Mouse (Mus musculus) gastrocnemius, adult 8-10 months (tissue): ENCODE data around the gene Tent5c. TPM values are rescaled to one million over a fixed set of nuclear protein-coding genes. Genes with fewer than 3 reads are reported as not detected.

ENCODE experiments used
- DNase-seq, 2 experiments: peaks; one replicate each; pipeline ENCODE4 v3.0.0; 2022; ENCODE audit warnings: low spot score in 2 of 2
- total RNA-seq, 4 experiments: library from RNA; stranded (reverse); gene quantifications; 2 replicates each; pipeline ENCODE4 v1.2.4; 2022

The Tent5c gene
- total RNA-seq, 4 experiments from 2014 or later: 0.91 to 1.6 (median 1.2) TPM

DNA sequence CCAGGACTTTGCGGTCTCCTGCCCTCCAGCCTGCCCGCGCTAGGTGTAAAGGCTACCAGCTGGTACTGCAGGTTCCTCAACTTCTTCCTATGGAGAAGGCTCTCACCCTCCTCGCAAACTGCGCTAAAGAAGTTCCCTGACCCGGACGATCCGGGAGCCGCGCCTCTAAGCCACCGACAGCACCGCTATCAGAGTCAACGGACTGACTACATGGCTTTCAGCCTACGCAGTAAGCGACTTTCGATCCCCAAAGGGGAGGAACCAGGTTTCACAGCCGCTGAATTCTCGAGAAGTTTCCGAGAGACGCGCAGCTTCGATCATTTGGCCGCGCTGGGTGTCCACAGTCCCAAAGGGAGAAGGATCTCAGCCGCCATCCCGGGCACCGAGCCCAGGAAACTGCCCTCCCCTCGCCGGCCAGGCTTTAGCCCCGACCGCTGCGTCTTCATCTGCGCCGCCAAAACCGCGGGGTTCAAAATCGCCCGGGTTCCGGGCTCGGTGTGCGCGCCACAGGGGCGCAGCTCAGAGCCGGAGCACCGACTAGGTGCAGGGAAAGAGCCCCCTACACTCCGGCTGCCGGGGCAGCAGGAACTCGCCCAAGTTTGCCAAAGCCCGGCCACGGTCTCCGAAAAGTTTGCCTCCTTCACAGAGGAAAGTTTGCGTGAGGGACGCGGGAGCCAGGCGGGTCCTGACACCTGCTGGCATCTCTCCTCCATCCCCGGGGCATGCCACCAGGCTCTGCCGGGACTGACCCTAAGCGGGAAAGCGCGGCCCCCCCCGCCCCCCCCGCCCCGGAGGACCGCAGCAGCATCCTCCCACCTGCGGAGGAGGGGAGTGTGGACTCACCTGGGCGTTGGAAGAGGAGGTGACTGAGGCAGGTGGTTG, 632 bp downstream of the Tent5c start:
- peak; percentile 41 to 48 for DNase-seq

DNA sequence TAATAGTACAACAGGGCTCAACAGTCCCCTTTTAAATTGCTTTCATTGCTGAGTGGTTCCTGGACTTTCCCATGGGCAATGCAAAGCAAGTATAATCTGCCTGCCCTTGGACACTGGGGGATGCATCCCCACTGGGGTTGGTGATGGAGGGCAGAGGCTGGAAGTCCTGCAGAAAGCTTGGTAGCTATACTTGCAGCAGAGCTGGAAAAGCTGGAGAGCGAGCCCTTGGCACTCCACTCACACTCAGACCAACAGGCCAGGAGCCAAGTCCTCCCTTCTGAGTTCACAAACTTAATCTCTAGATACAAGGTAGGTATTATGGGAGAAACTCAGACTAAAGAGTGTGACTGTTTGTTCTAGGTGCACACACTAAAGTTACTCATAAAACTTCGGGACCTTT, 2.1 kb downstream of the Tent5c start:
- DNase-seq: no peak

DNA sequence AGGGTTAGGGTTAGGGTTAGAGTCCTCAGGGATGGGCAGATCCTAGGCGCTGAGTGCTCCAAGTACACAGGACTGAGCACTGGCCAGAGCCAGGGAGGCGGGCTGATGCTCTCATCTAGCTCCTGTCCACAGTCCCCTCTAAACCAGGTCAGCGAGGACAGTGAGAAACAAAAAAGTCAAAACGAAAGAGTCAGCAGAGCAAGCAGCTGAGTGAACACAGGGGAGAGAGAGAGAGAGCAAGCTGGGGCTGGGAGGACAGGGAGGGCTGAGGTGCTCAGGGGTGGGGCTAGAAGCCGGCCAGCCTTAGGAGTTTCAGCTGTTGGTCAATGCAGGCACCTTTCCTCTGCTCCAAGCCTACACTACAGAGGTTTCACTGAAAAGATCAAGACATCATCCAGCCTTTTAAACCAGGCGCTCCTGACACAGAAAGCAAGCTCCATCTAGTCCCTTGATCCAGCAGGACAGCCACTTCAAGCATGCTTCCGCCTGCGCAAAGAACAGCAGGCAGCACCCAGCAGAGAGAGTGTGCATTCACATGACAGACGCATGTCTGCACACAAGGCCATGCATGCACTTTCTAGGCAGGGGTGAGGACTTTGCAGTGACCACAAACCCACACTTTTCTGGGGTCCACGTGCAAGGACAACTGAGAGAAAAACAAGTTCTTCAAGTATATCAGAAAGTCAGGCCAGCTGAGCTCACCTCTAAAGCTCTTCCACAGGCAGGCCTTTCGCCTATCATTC, 3.6 kb downstream of the Tent5c start:
- DNase-seq: no peak

DNA sequence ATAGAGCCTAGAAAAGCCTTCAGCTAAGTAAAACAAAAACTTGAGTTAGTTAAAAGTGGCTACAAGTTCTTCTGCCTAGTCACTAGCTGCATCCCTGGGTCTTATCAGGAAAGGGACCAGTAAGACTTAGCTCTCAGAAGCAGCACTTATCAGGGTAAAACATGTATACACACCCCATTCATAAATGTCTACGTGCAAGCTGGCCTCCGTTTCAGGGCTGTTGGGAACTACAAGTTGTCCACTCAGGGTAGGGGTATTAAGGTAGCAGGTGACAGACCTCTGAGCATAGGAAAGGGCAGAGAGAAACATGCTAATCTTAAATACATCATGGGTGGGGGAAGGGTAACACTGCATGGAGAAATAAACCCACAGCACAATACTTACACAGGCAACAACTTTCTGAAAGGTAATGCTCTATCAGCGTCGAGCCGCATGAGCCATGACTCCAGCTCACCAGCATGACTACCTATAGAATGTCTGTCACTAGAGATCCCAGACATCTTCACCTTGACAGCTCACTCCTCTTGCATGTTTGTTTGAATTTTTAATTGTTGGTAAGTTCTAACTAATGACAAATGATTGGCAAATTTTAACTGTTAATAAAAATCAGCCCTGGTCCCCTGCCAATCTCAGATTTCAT, 6.0 kb downstream of the Tent5c start:
- DNase-seq: no peak

DNA sequence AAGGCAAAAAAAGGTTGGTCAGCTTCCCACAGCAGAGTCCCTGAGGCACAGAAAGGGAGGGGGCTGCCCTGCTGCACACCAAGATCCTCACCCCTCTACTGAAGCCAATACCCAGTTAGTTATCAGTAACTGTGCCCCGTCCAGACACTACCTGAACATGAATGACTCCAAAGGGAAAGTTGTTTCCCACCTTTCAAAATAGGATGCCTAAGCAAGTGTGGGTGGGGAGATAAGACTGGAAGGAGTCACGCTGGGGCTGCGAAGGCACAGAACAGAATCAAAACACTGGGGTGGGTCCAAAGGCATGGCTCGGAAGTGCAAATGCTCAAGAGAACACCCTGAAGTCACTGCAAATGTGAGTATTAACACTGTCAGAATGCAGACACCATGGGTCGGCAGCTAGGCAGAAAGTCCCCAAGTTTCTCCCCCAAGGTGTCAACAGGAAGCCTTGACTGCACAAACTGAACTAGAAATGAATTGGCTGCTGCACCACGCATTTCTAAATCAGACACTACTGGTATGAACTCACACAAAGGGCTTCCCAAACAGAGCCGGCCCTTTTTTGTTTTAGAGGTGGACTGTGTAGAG, 6.7 kb downstream of the Tent5c start:
- no peak for DNase-seq

DNA sequence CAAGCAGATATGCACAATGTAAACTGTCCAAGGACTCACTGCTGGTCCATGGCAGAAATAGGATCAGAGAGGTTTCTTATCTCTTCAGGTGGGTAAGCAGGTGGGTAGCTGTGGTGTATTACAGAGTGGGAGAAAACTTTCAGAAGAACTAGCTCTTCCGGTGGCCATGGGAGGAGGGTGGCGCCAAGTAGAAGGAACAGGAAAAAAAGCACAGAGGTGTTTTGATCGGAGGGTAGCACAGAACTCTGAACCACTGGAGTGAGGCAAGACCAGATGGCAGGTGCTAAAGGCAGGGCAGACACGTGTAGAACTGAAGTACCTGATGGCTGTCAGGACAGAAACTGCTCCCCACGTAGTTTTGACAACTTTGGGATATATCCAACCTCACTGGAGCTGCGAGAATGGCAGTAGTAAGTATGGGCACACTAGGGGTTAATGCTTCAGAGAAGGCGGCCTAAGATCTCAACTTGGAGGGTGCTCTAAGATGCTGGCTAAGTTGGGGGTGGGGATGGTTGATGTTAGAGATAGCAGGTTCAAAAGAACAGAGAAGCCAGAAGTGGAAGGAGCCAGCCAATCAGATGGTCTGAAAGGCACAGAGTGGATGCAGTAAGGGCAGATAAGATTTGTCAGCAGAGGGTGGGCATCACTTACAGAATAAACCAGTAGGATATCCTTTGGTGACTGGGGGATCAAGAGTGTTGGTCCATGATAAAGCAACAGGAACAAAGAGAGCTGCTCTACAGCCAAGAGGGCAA, 8.7 kb downstream of the Tent5c start:
- DNase-seq: no peak

DNA sequence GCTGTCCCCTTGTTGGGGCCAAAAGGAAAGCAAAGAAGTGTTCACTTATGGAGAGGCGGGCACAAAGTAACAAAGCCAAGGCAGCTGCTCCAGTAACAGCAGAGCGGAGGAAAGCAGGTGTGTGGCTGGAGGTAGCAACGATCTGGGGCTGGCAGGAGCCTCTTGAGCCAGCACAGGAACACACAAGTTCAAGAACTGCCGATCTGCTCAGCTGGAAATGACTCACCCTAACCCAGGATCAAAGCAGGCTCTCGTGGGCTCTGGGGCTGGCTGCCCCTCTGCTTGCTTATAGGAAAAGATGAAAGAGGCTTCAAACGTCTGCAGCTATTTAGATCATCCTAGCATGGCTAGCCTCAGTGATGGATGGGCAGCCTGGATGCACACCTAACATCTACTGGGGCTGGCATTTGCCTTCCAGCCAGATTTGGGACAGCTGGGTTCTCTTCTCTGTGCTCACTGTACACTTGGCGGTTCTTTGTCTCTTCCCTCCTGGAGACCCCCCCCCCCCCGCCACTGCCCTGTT, 14.1 kb downstream of the Tent5c start:
- no peak for DNase-seq

DNA sequence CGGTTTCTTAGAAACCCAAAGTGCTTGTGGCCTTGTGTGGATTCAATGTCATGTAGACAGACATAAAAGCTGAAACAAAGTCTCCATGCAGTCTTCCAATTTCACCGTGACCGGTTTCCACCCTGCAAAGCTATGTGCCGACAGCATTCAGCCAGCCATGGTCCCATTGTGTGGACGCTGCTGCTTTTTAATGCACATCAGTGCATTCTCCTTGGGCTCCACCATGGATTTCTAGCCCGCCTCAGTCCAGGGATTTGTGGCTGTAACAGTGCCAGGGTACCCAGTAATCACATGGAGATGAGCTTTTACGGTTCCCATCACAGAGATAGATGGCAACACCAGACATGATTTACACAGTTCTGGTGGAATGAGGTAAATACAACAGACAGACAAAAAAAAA, 14.6 kb downstream of the Tent5c start:
- no peak for DNase-seq

DNA sequence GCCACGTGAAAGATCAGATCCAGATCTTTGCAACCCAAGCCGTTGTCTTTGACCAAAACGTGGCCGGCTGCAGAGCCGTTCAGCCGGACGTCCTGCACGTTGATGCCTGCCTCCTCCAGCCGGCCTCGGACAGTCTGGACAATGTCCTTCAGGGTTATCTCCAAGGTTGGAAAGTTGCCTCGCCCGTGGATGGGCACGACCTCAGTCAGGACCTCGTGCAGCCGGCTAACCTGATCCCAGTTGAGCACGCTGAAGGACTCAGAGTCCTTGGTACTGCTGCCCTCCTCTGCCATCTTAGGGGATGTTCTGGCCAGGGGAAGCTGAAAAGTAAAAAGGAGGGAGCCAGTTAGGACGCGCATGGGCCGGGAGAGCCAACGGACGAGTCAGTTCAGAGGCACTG, 16.0 kb downstream of the Tent5c start:
- DNase-seq: no peak

DNA sequence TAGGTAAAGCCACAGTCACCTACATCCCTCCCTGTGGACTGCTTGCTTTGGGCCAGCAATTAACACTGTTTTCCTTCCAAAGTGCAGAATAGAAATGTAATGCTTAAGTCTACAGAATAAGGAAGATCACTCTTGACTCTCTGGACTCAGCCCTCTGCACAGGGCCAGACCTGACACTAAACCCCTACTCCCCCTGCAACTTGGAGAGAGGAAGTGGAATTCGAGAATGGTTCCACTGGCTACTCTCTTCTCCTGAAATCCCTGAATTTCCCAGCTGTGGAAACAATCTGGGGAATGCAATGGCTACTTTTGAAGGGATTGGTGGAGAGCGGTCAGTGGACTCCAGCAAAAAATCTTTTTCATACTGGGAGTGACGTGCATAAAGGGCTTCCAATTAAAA, 18.2 kb downstream of the Tent5c start:
- no peak for DNase-seq

DNA sequence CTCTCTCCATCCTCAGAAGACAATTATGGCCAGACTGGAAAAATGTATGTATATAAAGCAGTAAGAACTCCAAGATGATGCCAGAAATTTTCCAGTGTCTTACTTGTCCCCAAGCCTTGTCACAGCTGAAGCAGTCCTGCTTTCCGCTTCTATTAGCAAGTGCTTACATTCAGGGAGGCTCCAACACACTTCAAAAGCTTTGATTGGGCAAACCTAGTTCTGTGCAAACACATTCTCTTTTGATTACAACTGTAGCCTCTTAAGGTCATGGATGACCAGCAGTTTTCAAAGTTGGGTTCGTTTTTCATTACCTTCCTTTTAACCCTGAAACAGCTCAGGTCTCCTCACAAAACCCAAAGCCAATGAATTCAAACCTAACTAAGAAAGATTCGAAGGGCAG, 19.0 kb downstream of the Tent5c start:
- no peak for DNase-seq

DNA sequence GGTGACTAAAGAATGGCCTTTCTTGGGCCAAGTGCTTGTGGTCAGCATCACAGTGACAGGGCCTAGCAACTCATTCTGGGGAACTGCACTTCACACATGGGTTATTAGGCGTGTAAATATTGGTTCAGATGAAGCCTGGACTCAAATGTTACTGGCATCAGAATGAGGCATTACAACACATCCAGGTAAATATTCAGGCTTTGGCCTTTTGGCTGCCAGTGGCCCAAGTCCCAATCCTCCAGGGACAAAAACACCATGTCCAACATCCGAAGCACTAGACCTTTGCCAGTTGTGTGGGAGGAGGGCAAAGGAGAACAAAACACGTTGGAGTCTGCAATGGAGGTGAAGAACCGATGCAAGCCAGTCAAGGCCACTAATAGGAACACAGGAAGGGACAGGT, 22.6 kb downstream of the Tent5c start:
- no peak for DNase-seq

DNA sequence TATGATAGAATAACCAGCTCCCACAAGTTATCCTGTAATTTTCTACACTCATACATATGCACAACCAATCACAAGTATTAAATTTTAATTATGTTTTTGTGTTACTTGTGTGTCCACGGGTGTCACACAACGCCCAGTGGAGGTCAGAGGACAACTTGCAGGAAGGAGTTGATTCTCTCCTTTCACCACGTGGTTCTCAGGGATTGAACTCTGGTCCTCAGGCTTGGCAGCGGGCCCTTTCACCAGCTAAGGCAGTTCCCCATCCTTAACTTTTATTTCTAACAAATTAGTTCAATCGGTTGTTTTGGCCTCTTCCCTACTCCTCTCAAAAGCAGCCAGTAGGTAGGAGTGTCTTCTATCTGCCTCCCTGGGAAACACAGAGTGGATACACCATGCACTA, 24.5 kb downstream of the Tent5c start:
- DNase-seq: no peak

DNA sequence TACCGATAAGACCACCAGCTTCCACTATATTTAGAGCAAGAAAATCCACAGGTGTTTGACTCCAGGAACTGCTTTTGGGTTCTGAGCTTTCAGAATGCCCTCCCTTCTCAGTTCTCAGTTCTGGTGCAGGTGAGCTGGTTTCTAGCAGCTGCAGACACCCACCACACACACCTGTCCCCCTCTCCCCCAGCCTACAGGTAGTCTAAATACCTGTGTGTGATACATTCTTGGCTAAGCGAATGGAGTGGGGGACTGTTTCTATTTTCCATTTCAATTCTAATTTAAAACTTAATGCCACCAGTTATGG, 25.2 kb downstream of the Tent5c start:
- DNase-seq: no peak

DNA sequence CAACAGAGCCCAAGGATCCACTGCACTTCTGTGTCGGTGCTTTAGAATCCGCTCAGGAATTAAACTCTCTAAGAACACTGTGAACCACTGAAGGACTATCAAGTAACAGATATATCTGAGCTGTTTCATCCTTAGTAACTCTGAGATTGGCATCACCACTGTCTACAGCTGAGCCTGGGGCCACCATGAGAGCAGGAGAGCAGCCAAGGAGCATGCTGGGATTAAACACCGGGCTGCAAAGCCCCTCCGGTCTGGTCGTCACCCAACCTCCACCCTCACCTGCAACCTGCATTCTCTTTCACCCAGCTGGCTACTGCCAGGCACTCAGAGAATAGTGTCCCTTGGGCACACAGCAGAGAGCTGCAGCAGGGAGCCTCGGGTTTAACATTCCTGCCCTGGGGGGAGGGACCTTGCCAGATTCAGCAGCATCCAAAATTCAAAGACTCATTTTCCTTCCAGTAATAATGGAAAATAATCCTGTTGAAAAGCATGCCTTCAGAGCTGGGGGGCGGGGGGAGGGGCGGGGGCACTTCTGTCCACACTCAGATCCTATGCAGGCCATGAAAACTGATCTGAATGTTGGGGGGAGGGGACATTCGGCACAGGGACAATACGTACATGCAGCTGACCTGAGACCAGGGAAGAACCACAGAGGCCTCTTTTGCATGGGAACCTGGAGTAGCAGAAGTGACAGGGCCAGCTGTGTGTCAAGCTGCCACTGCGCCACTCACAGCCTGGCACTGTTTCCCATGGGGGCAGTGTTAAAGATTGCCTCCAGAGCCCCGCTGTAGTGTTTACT, 25.8 kb downstream of the Tent5c start:
- no peak for DNase-seq

DNA sequence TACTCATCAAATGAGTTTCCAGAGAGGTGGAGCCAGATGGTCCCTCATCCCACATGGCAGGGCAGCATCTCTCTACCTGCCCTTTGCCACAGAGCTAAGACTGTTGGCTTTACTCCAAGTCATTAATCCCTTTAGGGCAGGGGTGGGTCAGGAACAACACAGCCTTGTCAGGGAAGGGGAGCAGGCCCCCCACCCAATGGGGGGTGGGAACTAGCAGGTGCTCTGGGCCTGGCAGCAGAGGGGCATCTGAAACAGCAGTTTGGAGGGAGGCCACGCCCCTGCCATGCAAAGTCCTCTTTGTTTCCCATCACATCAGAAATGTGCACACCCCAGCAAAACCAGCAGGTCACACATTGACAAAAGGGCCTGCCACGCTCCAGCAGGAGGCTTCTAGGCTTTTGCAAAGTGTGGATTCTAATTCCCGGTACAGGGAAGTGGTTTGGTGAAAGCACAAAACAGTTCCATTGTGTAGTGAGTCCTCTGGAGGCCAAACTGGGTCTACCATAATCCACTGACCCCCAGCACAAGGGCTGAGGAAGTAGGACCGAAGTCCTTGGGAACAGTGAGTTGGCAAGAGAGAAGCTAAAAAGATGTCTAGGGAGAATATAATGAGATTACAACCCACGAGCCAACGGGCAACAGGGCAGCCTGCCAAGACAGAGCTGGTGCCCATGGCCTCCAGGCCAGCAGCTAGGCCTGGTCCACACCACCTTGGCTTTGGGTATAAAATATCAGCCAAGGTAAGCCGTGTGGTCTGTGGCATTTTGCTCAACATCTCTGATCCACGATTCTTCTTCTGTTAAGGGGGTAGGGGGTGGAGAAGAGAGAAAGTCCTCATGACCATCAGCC, 26.7 kb downstream of the Tent5c start:
- DNase-seq: no peak

DNA sequence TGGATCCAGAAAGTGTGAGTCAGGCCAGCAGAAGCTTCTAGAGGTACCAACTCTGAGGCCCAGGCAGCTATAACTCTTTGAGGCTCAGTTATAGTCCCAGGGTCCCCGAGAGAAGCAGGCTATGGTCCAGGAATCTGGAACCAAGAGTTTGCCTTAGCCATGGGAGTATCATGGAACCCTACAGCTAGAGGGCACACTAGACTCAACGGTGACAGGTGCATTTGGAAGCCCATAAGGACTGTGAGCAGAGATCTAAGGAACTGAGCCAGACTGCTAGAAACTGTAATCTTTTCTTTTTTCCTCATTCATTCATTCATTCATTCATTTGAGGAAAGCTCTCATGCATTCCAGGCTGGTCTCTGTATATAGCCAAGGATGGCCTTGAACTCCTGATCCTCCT, 28.6 kb downstream of the Tent5c start:
- DNase-seq: no peak

DNA sequence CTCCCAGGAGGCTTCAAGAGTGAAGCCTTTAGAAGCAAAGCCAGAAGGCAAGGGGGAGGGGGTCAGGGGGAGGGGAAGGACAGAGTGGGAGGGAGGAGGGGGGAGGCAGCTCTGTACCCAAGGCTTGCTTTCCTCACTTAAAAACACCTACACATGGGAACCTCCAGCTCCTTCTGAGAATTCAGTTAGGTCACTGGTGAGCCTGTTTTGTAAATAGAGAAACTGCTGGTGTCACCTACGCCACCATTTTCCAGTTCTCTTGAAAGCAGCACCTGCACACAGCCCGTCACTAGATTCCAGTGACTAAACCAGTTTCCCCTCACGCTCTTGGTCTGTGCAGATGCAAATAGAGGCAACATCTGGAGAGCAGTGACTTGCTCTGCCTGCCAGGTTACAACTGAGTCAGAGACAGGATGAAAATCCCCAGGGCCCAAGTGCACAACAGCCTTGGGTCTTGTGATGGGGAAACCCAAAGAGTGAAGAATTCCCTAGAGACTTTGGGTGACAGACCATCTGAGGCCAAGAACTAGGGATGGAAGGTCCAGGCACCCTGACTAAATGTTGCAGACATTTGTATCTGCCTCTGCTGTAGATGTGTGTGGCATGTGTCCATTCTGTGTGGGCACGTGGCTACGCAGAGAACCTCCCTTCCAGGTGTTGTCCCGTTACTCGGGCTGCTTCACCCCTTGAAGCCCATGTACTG, 45.2 kb downstream of the Tent5c start:
- no peak for DNase-seq

DNA sequence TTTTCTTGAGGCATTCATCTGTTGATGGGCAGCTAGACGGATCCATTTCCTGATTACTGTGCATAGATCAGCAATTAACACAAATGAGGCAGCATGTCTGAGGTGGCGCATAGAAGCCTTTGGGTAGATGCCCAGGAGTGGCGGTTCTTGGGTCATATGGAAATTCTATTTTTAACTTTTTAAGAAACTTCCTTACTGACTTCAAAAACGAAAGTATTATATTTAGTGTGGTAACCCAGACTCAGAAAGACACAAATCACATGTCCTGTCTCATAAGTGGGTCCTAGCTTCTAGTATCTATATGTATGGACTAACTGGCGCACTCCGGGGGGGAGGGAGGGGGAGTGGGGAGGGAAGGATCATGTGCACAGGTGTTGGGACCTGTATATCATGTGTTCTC, 46.6 kb downstream of the Tent5c start:
- no peak for DNase-seq
